Mouse (Mus musculus) heart, embryonic 11.5 days (tissue): ENCODE results near the gene Atp2b1. TPM values are rescaled to one million over a fixed set of nuclear protein-coding genes. Genes with fewer than 3 reads are reported as not detected.

ENCODE experiments used
- ATAC-seq: fragments of 200-750 bp; cut with Nextera tagmentation; replicated peaks from 2 replicates; pipeline ENCODE4 v1.8.0; 2017; ENCODE audit warnings: moderate library complexity; ENCODE audit not compliant: insufficient number of reproducible peaks, low FRiP score, low TSS enrichment
- H3K27ac ChIP-seq: fragments of 300-500 bp; sonication (generic); 2 replicates; pipeline ENCODE4 v1.5.1; 2014; ENCODE audit warnings: mild to moderate bottlenecking, low read depth, low read length
- H3K27me3 ChIP-seq: fragments of 300-500 bp; sonication (generic); 2 replicates; pipeline ENCODE4 v1.6.1; 2014; ENCODE audit warnings: mild to moderate bottlenecking, low read length, mixed read lengths; ENCODE audit not compliant: control insufficient read depth, insufficient read depth
- H3K36me3 ChIP-seq: fragments of 300-500 bp; sonication (generic); 2 replicates; pipeline ENCODE4 v1.6.1; 2014; ENCODE audit warnings: mild to moderate bottlenecking, low read length, moderate library complexity, mixed read lengths; ENCODE audit not compliant: control insufficient read depth, insufficient read depth
- H3K4me1 ChIP-seq: fragments of 300-500 bp; sonication (generic); 2 replicates; pipeline ENCODE4 v1.6.1; 2014; ENCODE audit warnings: low read length; ENCODE audit not compliant: control insufficient read depth, insufficient read depth
- H3K4me2 ChIP-seq: fragments of 300-500 bp; sonication (generic); 2 replicates; pipeline ENCODE4 v1.6.1; 2014; ENCODE audit warnings: mild to moderate bottlenecking, moderate library complexity
- H3K4me3 ChIP-seq: fragments of 300-500 bp; sonication (generic); 2 replicates; pipeline ENCODE4 v1.5.1; 2014; ENCODE audit warnings: low read depth, low read length
- H3K9ac ChIP-seq: fragments of 300-500 bp; sonication (generic); 2 replicates; pipeline ENCODE4 v1.6.1; 2014; ENCODE audit warnings: mild to moderate bottlenecking, low read depth, low read length, moderate library complexity
- H3K9me3 ChIP-seq: fragments of 300-500 bp; sonication (generic); replicated peaks from 2 replicates; pipeline ENCODE4 v1.6.1; 2016; ENCODE audit warnings: low read length; ENCODE audit not compliant: control insufficient read depth
- WGBS: fragments of 180-500 bp; shearing (Covaris S2); extraction: QIAGEN DNeasy Blood & Tissue Kit; methylation state at CpG from one replicate; pipeline ENCODE4 v1.1.7; 2014; ENCODE audit not compliant: insufficient replicate concordance; 5-methylcytosine and 5-hydroxymethylcytosine counted together
- polyA plus RNA-seq: library from polyadenylated mRNA; unstranded; fragments of >200 nt; fragmentation: Nextera tagmentation; extraction: Ambion mirVana; gene quantifications from 2 replicates; pipeline ENCODE4 v1.2.1, GENCODE M21; 2014

Atp2b1 gene
- polyA plus RNA-seq, 1 experiment from 2014 or later: 104 TPM

GRCm38 (mm10) chr10:99012086-99012485, 97.9 kb downstream of the Atp2b1 start:
- Histone ChIP-seq H3K9ac (no peak overlapping the region), H3K27ac (no peak overlapping the region), H3K9me3 (no peaks in the 10 kb centered on the region), H3K4me1 (peaks cover 13% of the 10 kb centered on the region), H3K4me3 (no peak overlapping the region), H3K36me3 (peaks cover 6% of the 10 kb centered on the region), H3K4me2 (no peak overlapping the region), H3K27me3 (no peaks in the 10 kb centered on the region)
- no peak for ATAC-seq
- WGBS: 52% methylated on average over 5 of the region's 5 CpGs

GRCm38 (mm10) chr10:99014737-99015136, 100.5 kb downstream of the Atp2b1 start:
- Histone ChIP-seq H3K4me3 (no peak overlapping the region), H3K4me1 (peaks cover 13% of the 10 kb centered on the region), H3K9ac (no peak overlapping the region), H3K9me3 (no peaks in the 10 kb centered on the region), H3K27me3 (no peaks in the 10 kb centered on the region), H3K36me3 (peaks cover 6% of the 10 kb centered on the region), H3K4me2 (no peak overlapping the region), H3K27ac (no peak overlapping the region)
- ATAC-seq: no peak
- WGBS: 92% methylated on average over 13 of the region's 13 CpGs

DNA sequence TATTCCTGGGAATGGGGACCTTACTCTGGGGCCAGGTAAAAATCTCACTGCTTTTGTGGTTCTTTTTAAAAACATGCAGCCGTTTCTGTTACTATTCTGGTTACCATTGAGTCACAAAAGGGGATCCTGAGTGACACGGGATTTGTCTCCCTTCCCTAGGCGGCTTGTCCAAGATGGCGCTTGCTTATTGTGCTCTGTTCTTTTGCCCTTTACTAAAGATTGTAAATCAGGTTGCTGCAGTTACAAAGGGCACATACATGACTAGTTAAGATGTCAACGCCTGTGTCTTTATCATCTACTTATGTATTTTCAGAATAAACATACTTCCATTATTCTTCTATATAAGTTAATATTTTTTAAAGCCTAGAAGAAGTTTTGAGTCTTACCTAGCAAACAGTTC, 102.8 kb downstream of the Atp2b1 start:
- ATAC-seq: no peak
- Histone ChIP-seq H3K4me1 (peaks cover 2% of the 10 kb centered on the region), H3K4me2 (no peak overlapping the region), H3K9me3 (no peaks in the 10 kb centered on the region), H3K9ac (no peak overlapping the region), H3K27ac (no peak overlapping the region), H3K4me3 (no peak overlapping the region), H3K36me3 (peaks cover 6% of the 10 kb centered on the region), H3K27me3 (no peaks in the 10 kb centered on the region)
- WGBS: 87% methylated on average over 5 of the region's 5 CpGs

DNA sequence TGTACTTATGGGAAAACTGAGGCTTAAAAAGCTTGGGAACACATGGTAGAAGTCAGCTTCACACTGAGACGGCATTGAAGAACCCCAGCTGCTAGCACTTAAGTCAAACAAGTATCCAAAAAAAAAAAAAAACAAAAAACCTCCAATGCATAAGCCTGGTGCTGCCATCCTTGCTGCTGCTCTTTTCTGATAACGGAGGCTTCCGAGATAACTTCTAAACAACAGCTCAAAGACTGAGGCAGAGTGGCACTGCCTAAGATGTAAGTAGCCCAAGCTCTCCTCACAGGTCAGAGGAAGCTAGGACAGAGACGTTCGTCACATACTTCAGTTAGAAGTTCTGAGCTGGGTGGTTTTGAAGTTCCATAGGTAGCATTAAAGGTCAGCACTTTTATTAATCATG, 113.3 kb downstream of the Atp2b1 start:
- no peak overlapping the region for H3K9ac ChIP-seq
- H3K27ac ChIP-seq: no peak overlapping the region
- 39% methylated on average over 5 of the region's 5 CpGs for WGBS
- no peaks in the 10 kb centered on the region for H3K36me3 ChIP-seq
- H3K4me3 ChIP-seq: no peak overlapping the region
- H3K4me2 ChIP-seq: no peak overlapping the region
- no peaks in the 10 kb centered on the region for H3K27me3 ChIP-seq
- no peaks in the 10 kb centered on the region for H3K9me3 ChIP-seq
- no peaks in the 10 kb centered on the region for H3K4me1 ChIP-seq
- ATAC-seq: no peak

- H3K9ac ChIP-seq: no peak overlapping the region
- no peaks in the 10 kb centered on the region for H3K27me3 ChIP-seq
- no peak overlapping the region for H3K27ac ChIP-seq
- H3K36me3 ChIP-seq: no peaks in the 10 kb centered on the region
- 94% methylated on average over 7 of the region's 7 CpGs for WGBS
- H3K4me3 ChIP-seq: no peak overlapping the region
- no peak for ATAC-seq
- H3K9me3 ChIP-seq: no peaks in the 10 kb centered on the region
- no peaks in the 10 kb centered on the region for H3K4me1 ChIP-seq
- H3K4me2 ChIP-seq: no peak overlapping the region
Observed at GRCm38 (mm10) chr10:99029844-99030243, 115.6 kb downstream of the Atp2b1 start.

DNA sequence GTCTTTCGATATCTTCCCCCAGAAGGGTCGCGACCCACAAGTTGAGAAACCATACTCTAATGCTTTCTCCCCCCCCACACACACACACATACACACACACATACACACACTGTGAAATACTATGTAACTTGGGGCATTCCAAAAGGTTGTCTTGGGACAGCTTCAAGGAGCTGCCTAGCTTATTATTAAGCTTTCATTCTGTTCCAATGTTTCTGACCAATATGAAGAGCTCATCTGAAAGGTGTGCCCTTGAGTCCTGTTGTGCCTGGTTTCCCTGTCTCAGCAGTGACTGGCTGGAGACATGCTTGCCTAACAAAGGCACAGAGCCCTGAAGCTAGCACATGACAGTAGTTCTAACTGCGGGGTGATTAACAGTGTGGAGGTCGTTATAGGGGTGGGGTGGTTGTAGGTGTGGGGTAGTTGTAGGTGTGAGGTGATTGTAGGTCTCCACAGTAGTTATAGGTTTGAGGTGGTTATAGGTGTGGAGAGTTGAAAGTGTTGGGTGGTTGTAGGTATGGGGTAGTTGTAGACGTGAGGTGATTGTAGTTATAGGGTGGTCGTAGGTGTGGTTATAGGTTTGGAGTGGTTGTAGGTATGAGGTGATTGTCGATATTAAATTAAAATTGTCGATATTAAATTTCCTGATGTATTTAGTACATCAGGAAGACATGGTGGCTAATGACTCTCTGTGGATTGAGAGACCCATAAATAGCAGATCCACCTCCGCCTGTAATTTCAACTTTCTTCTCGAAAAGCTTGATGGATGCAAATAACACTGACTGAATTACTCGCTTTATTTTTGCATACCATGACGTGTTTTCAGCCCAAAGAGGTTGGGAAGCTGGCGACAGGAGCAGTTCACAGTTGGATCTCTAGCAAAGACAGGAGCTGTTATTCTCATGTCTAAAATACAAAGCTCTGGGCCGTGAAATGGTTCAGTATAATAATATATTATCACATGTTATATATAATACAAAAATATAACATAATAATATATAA, 119.9 kb downstream of the Atp2b1 start:
- Histone ChIP-seq H3K27me3 (no peaks in the 10 kb centered on the region), H3K36me3 (no peaks in the 10 kb centered on the region), H3K4me3 (no peak overlapping the region), H3K27ac (no peak overlapping the region), H3K4me1 (peaks cover 2% of the 10 kb centered on the region; the same call in 1 of the 2 replicates), H3K9me3 (no peaks in the 10 kb centered on the region), H3K9ac (no peak overlapping the region), H3K4me2 (no peak overlapping the region)
- WGBS: 88% methylated on average over 15 of the region's 15 CpGs
- no peak for ATAC-seq

- no peaks in the 10 kb centered on the region for H3K27me3 ChIP-seq
- no peak overlapping the region for H3K27ac ChIP-seq
- 86% methylated on average over 21 of the region's 21 CpGs for WGBS
- H3K4me3 ChIP-seq: no peak overlapping the region
- H3K36me3 ChIP-seq: no peaks in the 10 kb centered on the region
- H3K9ac ChIP-seq: no peak overlapping the region
- H3K4me2 ChIP-seq: no peak overlapping the region
- H3K4me1 ChIP-seq: peaks cover 2% of the 10 kb centered on the region; the same call in 1 of the 2 replicates
- ATAC-seq: no peak
- H3K9me3 ChIP-seq: no peaks in the 10 kb centered on the region
Observed at GRCm38 (mm10) chr10:99037185-99038065, 123.2 kb downstream of the Atp2b1 start.

GRCm38 (mm10) chr10:99038866-99039265, 124.7 kb downstream of the Atp2b1 start:
- Histone ChIP-seq H3K27me3 (no peaks in the 10 kb centered on the region), H3K36me3 (no peaks in the 10 kb centered on the region), H3K4me2 (no peak overlapping the region), H3K4me1 (peaks cover 2% of the 10 kb centered on the region; the same call in 1 of the 2 replicates), H3K9me3 (no peaks in the 10 kb centered on the region), H3K9ac (no peak overlapping the region), H3K27ac (no peak overlapping the region), H3K4me3 (no peak overlapping the region)
- 86% methylated on average over 3 of the region's 3 CpGs for WGBS
- ATAC-seq: no peak
